Mouse (Mus musculus): ENCODE data around the gene Iffo2.

DNA sequence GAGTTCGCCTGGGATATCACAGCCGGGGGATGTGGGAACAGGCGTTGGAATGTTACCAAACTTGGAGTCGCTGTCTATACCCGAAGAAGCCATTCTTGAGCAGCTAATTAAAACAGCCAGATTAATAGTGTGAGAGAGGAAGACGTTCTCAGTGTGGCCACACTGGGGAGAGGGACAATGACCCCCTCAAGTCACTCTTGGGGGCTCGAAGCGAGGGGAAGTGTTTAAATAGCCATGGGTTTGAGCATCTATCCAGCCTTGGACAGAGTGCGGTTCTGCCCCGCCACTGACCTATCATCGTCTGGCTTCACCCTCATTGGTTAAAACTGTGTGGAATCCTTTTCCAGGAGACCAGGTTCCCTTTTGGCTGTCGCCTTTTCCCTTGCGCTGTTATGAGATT is 68.0 kb downstream of the Iffo2 start:
- no peak for TF ChIP-seq POLR2A (IDR thresholded peaks at IDR 0.05; ENCODE audit: control insufficient read depth in 1 of 2, insufficient read depth in 1 of 2, low read depth in 1 of 2, low read length in 2 of 2, poor library complexity in 1 of 2)
- no peak for TF ChIP-seq EP300 (IDR thresholded peaks at IDR 0.05; ENCODE audit: low read depth in 1 of 2, low read length in 2 of 2)
- no peak for TF ChIP-seq MAFK (IDR thresholded peaks at IDR 0.05; ENCODE audit: borderline replicate concordance, low read depth, low read length)
- TF ChIP-seq MAX (IDR thresholded peaks at IDR 0.05; ENCODE audit: low read length) = no peak
- no peak for TF ChIP-seq ZC3H11A (IDR thresholded peaks at IDR 0.05; ENCODE audit: low read depth, low read length)
- no peak for TF ChIP-seq KAT2A (conservative IDR thresholded peaks at IDR 0.05; ENCODE audit: low read depth, low read length)
- no peak for TF ChIP-seq CTCF (IDR thresholded peaks at IDR 0.05 in 2 of 3, conservative IDR thresholded peaks at IDR 0.05 in 1 of 3; ENCODE audit: control insufficient read depth in 1 of 3, insufficient read depth in 1 of 3, low read depth in 2 of 3, low read length in 3 of 3, poor library complexity in 1 of 3, severe bottlenecking in 1 of 3)
- no peak for TF ChIP-seq HCFC1 (IDR thresholded peaks at IDR 0.05; ENCODE audit: low read depth, low read length)
- TF ChIP-seq USF2 (IDR thresholded peaks at IDR 0.05; ENCODE audit: borderline replicate concordance in 1 of 2, insufficient read depth in 1 of 2, low read depth in 1 of 2, low read length in 2 of 2) = no peak
- TF ChIP-seq MYB (IDR thresholded peaks at IDR 0.05; ENCODE audit: low read depth, low read length) = no peak
- TF ChIP-seq GABPA (IDR thresholded peaks at IDR 0.05; ENCODE audit: low read depth, low read length) = no peak
- no peak for TF ChIP-seq ZKSCAN1 (IDR thresholded peaks at IDR 0.05; ENCODE audit: low read depth, low read length)
